Mouse (Mus musculus) cerebellum, postnatal 36 days (tissue): ENCODE results near the gene Ccng1.

Source experiments
- DNase-seq, 2 experiments: peaks; one replicate each; pipeline ENCODE4 v3.0.0; 2021 to 2022; ENCODE audit warnings: mixed read lengths in 2 of 2

The Ccng1 gene

GRCm38 (mm10) chr11:40755109-40755627 is at the start of gene Ccng1:
TSS of gene Ccng1 (minus strand) at chr11:40755311.
- peak; percentile 89 to 90 for DNase-seq

DNA sequence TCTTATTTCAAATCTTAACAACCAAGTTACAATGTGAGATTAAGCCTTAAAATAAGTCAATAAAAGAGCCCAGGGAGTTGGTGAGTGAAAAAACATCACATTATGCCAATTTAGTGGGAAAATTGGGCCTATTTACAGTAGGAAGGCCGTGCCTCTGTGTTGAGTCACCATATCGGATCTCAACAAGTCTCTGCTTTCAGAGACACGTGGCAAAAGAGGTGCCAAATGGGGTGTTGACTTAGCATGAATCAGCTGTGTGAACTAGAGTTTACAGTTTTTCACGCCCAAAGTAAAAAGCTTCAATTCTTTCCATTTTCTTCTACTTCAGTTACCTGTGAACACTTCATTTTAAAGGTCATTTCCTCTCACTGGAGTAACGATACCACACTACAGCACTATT is 35.2 kb upstream of the Ccng1 start:
- no peak for DNase-seq

GRCm38 (mm10) chr11:40789701-40790100 is 34.6 kb upstream of the Ccng1 start:
- DNase-seq, result no peak

DNA sequence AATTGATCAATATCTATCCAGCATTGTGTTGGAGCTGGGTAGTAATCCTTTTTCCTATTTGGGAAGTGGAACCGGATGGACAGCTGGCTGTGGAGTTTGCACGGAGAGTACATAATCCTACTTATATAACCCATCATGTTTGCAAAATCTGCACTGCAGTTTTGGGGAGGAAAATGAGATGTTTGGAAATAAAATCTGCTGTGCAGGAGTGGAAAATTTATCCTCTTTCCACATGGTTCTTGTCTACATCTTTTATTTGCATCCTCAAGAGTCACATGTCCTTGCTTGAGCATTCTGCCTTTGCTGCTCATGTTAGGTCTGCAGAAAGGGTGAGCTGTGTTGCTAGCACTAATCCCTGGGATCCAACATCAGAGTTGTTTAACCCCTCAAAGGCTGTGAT is 31.8 kb upstream of the Ccng1 start:
- DNase-seq, result no peak

- DNase-seq, result no peak
These were observed 29.2 kb upstream of the Ccng1 start for GRCm38 (mm10) chr11:40784326-40784725.

- no peak for DNase-seq
These were observed 28.2 kb upstream of the Ccng1 start for GRCm38 (mm10) chr11:40783346-40783745.

DNA sequence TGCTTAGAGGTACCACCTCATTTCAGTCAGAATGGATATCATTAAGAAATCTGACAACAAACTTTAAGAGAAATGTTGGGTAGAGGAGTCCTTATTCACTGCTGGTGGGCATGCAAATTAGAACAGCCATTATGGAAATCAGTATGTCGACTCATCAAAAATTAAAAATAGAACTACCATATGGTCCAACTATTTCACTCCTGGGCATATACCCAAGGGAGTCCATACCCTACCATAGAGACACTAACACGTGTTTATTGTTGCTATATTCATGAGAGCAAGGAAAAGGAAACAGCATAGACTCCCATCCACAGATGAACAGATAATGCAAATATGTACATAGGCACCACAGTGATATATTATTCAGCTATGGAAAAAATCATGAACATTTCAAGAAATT is 26.7 kb upstream of the Ccng1 start:
- no peak for DNase-seq

DNA sequence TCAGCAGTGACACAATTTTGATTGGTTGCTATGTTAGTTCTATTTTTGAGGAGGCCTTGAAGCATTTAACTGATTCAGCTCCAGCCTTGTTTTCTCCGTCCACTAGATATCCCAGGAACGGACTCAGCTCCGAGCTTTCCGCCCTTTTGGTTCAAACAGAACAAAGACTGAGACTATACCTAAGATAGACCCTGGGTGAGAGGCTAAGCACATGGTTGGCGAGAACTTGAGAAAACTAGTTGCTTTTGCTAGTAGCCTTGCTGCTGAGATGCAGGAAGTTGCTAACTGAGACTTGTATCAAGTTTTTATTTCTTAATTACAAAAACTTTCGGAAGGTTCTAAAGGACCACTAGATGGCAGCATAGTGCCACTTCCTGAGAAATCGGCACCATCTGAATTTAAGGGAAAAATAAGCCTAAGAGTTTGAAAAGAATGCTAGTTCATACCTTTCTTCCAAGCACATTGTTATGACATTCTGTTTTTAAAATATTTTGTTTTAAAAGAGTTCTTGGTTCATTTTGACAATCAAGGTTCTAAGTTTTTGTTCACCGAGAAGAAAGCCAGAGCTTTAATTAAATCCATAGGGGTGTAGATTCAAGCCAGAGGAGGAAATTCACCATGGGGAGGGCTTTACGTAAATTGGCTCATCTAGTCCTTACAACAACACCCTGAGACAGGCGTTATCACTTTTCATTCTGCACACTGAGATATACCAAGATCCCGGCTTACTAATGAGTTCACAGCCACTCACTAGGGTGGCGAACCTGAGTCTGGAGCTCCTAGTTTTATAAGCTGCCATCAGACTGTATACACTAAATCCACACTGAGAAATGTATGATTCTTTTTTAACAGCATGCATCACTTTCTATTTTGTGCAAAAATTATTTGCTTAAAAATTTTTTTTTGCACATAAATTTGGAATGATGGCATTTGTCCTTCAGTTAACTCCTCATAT is 20.5 kb upstream of the Ccng1 start:
- DNase-seq, result peak in 1 of 2 experiments; percentile 7

- DNase-seq, result no peak
These were observed 9.6 kb upstream of the Ccng1 start for GRCm38 (mm10) chr11:40764690-40765089.

DNA sequence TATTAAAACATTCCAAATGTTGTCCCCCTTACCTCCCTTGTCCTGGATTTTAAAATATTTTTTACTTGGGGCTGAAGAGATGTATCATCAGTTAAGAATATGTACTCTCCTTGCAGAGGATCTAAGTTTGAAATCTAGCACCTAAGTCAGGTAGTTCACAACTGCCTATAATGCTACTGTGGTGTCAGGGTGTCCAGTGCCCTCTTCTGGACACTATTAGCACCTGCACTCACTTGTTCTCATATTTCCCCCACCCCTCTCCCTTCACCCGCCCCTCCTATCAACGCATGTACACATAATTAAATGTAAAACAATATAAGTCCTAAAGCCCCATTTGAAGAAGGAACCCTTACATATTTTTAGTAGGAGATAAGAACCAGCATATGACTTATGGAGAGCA is 8.3 kb upstream of the Ccng1 start:
- no peak for DNase-seq

DNA sequence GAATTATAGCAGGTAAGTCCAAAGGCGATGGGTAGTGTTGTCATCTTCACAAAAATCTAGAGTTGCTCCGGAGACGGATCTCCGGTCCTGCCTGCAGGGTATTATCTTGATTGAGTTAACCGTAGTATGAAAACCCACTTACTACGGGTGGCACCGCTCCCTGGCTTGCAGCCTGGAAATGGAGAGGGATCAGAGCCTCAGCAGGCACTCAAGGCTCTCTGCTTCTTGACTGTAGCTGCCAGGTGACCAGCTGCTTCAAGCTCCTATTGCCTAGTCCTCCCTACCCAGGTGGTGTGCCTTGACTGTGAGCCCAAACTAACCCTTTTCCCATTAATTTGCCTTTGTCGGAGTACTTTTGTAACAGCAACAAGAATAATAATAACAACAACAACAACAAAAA is 4.8 kb upstream of the Ccng1 start:
- peak; percentile 52 to 54 for DNase-seq

- no peak for DNase-seq
These were observed 857 bp upstream of the Ccng1 start for GRCm38 (mm10) chr11:40755968-40756367.

DNA sequence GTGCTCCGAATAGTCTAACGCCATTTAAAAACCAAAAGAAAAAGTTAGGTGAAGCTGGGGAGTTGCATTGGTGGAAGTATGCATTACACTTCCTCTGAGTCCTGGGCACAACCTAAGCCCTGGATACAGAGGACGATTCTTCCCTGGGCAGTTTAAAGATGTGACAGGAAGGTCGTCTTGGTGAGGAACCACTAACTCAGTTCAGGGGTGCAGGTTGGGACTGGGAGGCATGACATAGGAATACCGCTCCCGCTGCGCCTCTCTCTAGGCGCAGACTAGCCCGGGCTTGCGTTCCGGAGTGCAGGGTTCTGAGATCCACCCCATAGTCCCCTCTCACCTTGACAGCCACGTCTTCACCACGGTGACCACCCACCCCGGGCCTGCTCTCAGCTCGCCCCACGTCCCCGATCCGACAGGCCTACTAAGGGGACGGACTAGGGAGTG is 425 bp downstream of the Ccng1 start:
- DNase-seq, result no peak

GRCm38 (mm10) chr11:40753836-40754235 is 1.3 kb downstream of the Ccng1 start:
- DNase-seq, result no peak

- DNase-seq, result no peak
These were observed 7.4 kb downstream of the Ccng1 start for GRCm38 (mm10) chr11:40747716-40748115.

- no peak for DNase-seq
These were observed 8.8 kb downstream of the Ccng1 start for GRCm38 (mm10) chr11:40746361-40746760.

DNA sequence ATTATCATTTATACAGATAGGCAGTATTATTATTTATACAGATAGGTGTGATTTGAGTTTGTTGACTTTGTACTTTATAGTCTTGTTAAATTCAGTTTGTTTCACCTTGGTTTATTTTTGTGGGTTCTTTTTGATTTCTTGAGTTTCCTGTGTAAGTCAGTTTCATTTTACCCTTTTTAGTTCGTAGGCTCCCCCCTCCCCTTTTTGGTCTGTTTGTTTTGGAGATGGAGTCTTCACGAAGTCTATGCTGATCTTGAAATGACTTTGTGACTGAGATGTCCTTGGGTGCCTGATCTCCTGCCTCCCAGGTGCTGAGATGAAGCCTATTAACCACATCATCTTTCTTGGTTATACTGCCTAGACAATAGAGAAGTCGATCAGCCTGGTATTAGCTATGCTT is 10.8 kb downstream of the Ccng1 start:
- no peak for DNase-seq

DNA sequence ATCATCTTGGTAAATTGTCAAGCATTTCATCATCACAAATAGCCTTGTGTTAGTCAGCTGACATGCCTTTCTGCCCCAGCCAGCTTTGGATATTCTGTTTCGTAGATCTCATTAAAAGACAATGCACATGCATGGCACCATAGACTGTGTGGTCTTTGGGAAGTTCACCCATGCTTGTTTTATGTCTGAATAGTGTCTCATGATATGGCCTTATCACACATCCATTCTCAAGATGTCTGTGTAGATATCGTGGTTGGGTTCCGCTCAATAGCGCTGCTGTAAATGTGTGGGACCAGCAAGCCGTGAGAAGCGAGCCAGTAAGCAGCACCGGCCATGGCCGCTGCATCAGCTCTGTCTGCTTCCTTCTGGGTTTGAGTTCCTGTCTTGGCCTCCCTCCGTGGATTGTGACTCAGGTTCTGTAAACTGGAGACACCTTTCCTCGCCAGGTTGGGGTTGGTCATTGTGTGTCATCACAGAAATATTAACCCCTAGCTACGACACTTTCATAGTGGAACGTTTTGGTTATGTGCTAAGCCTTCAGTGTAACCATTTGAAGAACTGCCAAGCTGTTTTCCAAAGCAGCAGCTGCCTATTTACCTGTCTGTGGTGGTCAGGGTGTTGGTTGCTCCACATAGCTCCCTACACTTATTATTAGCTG is 13.4 kb downstream of the Ccng1 start:
- DNase-seq, result no peak

GRCm38 (mm10) chr11:40737369-40737768 is 17.7 kb downstream of the Ccng1 start:
- no peak for DNase-seq

DNA sequence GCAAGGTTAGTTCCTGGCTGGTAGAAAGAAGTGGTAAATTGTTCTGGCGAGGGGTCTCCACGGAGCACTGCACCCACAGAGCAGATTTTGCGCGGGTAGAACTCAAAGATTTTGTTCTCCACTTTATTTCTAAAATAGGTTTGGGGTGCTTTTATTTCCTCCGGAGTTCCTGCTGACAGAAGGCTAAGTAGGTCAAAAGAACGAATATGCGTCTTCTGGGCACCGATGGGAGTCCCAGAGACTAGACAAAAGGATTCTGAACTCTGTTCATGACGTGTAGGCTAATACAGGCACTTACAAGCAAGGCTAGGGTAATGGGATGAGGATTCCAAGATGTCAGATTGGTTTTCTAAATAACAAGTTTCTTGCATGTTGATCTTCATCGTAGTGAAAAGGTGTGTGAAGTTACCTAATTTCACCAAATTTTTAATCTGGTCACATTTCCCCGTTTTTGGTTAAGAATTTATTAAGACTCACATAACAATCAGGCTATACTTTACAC is 20.8 kb downstream of the Ccng1 start:
- DNase-seq, result no peak

DNA sequence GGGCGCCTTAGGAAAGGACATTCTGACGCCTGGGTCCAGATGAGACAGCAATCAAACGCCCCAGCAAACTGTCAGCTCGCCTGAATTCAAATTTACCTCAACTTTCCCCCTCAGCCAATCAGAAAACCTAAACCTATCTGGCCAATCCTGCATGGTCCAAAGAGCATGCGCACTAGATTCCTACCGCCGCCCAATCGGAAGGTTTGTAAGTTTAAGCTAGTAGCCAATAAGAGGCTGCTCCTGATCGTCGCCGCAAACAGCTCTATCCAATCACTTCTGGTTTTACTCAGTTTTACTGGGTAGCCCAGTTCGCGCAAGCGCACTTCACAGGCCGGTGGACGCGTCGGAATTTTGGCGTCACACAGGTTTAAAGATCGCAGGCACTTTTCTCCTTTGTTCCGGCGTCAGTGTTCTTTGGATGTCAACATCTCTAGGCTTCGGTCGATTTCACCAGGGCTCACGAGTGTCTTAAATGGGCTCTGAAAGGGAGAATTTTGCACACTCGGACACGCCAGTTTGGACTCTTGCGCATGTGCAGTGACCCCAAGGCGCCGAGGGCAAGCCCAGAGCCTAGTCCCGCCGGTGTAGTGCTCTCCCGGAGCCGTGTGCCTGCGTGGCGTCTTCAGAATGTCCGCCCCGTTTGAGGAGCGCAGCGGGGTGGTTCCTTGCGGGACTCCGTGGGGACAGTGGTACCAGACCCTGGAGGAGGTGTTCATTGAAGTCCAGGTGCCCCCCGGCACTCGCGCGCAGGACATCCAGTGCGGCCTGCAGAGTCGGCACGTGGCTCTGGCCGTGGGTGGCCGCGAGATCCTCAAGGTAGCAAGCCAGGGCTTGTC is 21.6 kb downstream of the Ccng1 start, which contains the start of the genes Hmmr and Nudcd2:
Hmmr (minus strand) TSS at position 84 of the 836 bp plus-strand sequence.
Nudcd2 (plus strand) TSS at position 329 of the 836 bp plus-strand sequence.
- DNase-seq, result peak; percentile 90 to 95

DNA sequence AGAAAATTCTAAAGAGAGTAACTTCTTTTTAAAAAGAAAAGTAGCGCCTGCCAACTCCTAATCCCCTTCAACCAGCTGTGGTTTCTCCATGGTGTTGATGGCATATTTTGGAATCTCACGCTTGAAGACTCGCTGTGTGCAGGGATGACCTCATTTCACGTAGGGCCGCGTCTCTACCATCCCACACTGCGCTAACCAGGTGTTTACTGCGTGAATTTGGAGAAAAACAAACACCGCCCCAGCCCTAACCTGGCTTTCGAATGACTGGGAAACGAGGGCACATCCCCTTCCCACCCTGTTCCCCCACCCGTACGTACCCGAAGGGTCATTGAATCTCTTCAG is 22.1 kb downstream of the Ccng1 start:
- DNase-seq, result no peak

- no peak for DNase-seq
These were observed 36.8 kb downstream of the Ccng1 start for GRCm38 (mm10) chr11:40718324-40718723.
